Mouse (Mus musculus) embryo, embryonic 10.5 days (tissue): ENCODE data around the gene Acp7.
A peak's percentile ranks its signal among the peaks of the same experiment; 100 is the strongest.

Experiments used
- DNase-seq: peaks from one replicate; pipeline ENCODE4 v3.0.0-alpha.2; 2015; ENCODE audit warnings: low spot score

Gene Acp7

DNA sequence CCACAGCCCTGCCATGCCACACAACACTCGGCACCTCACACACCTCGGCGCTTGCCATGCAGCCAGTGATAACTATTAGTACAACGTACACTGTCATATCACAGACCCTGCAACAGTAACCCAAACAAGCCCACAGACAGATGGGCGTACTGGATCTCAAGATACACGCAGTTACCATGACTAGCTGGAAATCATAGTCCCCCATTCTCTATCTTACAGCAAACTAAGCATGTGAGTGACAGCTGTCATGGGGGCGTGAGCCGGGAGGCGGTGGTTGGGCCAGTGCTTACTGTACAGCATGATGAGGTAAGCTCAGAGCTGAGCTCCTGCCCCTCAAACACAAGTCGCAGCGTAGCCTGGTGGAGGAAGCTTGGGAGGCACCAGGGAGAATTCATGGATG lies 55.5 kb downstream of the Acp7 start:
- DNase-seq, result no peak

DNA sequence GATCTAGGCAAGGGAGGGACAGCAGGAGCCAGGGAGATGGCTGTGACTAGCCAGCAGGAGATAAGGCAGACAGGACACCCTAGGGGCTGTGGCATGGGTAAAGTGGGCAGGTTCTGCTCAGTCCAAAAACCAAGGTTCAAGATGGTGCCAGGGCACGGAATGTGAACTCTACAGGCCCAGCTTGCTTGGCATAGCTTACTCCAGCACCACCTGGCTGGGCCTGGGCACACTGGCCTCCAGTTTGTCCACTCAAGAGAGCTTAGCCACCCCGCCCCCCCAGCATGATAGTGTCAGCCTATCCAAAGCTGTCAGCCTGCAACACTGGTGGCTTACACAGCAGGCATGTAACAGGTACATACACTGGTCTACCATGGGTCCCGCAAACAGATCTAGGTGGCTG lies 57.9 kb downstream of the Acp7 start:
- DNase-seq, result no peak

DNA sequence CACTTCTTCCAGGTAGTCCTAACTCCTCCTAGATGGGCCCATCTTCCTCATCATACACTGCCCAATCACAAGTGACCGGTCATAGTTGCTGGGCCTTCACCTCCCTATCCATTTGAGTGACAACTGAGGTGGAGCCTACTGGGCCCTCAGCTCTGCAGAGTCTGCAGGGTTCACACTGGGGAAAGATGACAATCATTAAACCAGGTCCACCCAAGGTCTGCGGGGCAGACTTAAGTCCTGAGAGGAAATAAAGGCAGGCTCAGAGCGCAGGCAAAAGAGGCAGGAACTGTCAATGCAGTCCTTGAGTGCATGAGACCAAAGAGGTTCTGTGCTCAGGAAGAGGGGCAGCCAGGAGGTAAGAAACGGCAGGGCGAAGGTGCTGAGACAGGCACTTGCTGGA lies 58.4 kb downstream of the Acp7 start:
- DNase-seq, result no peak

DNA sequence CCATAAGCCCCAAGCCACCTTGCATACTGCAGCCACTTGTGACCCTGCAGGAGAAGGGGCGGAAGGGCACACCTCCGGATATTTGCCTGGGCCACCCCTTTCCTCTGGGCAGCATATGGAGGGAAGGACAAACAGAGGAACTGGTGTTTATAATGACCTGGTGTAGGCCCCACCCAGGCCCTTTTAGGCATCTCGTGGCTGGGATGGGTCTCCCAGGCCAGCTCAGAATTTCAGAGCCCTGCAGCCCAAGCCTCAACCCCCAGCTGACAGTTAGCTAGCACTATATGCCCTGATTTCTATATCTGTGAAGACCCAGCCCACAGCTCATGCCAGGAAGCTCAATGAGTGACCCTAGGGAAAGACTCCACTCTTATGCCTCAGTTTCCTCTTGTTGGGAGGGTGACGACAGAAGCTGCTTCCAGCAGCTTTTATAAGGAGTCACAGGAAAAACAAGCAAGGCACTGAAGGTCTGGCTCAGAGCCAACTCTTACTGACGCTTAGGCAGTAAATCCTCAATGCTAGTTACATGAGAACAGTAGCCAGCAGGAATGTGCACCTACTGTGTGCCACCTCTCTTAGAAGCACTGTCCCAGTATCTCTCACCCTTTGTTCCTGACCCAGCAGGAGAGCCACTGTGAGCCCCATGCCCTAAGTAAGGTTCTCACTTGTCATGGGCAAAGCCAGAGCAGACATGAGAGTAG lies 60.0 kb downstream of the Acp7 start:
- DNase-seq, result no peak

DNA sequence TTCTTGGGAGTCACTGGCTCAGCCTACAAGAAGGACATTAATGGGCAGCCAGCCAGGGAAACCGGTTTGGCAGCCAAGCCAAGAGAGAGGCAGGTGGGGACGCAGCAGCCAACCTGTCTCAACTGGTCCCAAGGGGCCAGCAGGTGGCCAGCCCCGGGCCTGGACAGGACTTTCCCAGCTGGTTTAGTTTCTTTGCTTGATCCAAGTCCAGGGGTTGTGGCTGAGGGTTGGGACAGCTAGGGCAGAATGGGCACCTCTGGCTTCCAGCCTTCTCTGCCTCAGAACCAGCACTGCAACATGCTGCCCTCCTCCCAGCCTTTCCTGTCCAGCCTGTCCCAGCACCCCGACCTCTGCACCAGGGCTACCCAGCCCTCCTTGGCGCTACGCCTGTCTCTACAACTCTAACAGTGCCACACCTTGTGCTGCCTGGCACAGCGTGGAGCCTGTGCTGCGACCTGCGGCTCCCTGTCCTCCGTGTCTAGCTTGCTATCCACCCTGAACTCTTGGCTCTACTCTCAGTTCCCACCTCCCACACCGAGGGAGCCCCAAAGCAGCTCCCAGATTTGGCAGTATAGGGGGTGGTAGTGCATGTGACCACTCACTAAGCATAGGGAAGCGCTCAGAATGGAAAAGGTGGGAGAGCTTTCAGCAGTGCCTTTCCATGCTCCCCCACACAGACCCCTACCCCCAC lies 60.7 kb downstream of the Acp7 start:
- DNase-seq, result no peak

DNA sequence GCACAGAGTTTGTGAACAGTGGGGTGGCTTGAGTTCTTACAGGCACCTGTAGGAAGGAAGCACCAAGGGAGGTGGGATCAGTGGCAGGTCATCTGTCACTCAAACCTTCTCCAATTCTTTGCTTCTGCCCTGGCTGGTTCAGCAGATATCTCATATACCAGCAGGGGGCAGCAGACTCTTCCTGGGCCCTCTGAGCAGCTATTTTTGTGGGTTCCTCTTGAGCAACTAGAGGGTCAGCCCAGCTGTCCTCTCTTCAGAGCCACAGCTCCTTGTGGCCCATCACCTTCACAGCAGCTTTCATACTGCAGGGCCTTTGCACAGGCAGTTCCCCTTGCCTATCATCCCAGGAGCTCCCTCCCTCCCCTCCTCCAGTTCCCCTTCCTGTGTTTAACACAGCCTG lies 62.9 kb downstream of the Acp7 start:
- peak; percentile 82 for DNase-seq

DNA sequence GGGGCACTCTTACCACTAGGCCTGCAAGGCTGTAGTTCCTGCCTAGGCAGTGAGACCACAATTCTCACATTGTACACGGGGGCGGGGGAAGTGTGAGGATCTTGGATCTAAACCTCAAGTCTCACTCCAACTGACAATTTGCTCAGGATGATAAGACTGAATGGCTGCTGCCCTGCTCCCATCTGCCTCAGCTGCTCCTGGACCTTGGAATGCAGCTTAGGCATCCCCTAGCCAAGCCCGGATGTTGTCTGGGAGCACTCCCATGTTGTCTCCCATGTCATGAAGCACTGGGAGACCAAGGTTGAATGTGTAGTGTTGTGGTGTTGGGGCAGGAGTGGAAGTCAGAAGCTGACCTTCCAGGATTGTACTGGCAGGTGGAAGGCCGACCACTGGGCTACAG lies 63.6 kb downstream of the Acp7 start:
- DNase-seq, result no peak

DNA sequence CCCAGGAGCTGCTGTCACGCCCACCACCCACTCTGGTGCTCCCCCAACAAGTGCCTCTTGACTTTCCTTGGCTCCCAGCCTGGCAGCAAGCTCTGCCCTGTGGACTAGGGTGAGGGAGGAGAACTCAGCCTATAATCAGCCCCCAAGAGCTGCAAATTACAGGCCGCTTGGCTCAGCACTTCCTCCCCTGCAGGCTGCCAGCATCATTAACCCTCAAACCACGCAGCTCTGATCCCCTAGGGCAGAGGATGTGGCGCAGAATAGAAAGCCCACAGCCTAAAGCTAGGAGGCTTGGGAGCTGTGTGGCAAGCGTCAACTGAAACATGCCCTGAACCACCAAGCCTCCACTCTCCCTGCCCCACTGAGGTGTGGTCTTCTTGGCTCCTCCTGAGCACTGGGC lies 65.7 kb downstream of the Acp7 start:
- DNase-seq, result no peak

DNA sequence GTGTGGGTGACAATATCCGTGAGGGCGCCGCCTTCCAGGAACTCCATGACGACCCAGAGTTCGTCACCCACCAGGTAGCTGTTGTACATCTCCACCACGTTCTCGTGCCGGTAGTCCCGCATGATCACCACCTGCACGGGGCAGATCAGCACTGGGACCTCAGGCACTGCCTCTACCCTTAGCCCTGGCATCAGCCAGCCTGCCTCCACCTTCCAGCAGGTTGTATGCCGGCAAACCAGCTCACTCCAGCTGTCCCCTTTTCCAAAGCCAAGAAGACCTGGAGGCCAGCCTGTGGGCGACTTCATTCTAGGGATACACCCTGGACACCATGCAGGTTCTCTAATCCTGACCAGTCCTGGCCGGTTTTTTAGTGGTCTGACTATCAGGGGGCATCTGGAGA lies 68.2 kb downstream of the Acp7 start:
- DNase-seq, result no peak

DNA sequence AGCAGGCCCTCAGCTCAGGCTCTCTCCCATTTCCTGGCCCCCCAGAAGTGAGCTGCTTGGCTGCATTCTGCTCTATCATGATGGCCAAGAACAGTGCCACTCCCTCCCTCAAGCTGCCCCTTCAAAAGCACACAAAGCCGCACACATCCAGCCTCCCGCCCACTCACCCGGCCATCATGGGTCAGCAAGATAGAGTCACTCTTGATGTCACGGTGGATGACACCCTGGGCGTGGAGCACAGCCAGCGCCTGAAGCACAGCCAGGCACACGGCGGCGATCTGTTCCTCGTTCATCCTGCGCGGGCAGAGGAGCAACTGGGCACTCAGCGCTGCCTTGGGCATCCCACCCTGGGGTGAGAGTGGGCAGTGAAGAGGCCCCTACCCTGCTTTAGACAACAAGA lies 68.8 kb downstream of the Acp7 start:
- DNase-seq, result no peak

DNA sequence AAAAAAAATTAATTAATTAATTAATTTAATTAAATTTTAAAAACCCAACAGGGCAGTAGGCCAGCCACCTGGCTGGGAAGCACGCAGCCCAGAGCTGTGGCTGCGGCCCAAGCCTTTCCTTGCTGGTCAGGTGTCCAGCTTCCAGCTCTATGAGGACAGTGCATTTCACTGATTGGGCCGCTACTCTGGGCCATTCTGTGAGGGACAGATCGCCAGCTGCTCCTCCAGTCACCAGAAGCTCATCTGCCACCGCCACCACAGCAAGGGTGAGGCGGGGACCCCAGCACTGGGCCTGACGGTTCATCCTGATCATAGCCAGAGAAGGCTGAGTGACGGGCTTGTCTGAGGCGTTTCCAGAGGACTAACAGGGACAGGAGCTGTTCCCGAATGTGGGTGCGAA lies 69.2 kb downstream of the Acp7 start:
- no peak for DNase-seq

DNA sequence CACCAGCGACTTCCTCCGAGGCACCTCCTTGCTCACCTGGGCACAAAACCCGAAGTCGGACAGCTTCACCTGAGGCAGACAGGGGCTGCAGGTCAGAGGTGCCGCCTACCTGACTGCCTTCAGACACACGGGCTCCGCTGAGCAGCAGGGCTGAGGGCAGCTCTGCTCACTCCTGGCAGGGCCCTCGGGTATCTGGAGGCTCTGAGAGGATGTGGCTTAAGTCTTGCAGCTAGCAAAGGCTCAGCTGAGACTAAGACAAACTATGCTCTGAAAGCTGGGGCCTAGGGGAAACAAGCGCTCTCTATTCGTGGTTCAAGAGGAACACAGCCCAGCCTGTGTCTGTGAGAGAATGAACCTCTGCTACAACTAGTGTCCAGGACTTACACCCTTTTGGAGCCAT lies 70.3 kb downstream of the Acp7 start:
- DNase-seq, result no peak

DNA sequence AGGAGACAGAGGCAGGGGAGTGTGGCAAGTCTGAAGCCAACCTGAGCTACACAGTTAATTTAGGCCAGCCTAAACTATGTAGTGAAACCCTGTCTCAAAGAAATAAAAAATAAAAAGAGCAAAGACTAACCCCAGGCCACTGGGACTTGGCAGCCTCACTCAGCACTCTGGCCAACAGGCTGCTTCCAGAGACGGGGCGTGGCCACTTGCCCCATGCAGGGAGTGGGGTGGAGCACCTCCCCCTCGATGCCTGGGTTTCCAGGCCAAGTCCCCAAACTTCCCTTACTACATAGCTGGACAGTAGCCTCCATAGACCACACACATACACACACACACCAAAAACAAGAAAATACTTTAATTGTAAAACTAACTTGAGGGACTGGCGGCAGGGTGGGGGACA lies 72.6 kb downstream of the Acp7 start:
- no peak for DNase-seq

DNA sequence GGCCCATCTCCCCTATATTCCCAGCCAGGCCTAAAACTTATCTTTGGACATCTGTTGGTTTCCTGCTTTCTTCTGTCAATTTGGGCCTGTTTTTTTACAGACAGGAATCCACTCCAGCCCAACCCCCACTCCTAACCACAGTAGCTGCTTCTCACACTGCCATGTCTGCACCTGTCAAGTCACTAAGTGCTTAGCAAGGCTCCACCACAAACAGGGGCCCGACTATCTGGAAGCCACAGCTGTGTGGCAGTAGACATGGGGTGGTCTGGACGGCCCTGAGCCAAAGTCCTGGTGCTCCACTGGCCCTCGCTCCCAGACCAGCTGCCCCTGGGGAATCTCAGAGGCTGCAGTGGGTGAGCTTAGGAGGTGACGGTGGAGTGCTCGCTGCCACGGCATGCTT lies 73.4 kb downstream of the Acp7 start:
- DNase-seq, result no peak
